Mouse (Mus musculus) thymus, postnatal 14 days (tissue): ENCODE data around the gene Cpm.
"Not testable (repeated sequence)": the region's sequence is repeated elsewhere in the genome, so short reads cannot be mapped to it uniquely, and the experiment has no call there.

ENCODE experiments used
- DNase-seq: peaks from one replicate; pipeline ENCODE4 v3.0.0; 2021

The Cpm gene

DNA sequence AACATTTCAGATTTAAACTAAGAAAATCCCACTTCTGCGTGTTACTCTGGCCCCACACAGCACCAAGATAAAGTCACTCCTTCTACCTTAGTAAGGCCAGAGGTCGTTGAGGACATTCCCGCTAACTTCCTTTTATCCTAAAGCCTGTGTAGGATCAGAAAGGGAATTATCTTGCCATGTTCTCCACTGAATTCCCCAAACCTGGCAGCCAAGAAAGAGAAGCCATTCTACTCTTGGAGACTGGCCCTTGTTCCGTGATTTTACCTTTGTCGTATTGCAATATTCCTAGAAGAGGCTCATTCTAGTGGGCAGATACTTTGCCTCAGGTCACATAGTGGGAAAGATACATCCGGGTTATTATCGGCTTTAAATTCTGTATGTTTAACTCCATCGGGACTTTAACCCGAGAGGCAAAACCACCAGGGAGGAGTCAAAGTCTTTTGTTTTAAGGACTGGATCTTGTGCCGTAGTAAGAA is 21.5 kb upstream of the Cpm start:
- DNase-seq, result no peak

- DNase-seq, result no peak
Observed at GRCm38 (mm10) chr10:117608487-117608886, 20.8 kb upstream of the Cpm start.

DNA sequence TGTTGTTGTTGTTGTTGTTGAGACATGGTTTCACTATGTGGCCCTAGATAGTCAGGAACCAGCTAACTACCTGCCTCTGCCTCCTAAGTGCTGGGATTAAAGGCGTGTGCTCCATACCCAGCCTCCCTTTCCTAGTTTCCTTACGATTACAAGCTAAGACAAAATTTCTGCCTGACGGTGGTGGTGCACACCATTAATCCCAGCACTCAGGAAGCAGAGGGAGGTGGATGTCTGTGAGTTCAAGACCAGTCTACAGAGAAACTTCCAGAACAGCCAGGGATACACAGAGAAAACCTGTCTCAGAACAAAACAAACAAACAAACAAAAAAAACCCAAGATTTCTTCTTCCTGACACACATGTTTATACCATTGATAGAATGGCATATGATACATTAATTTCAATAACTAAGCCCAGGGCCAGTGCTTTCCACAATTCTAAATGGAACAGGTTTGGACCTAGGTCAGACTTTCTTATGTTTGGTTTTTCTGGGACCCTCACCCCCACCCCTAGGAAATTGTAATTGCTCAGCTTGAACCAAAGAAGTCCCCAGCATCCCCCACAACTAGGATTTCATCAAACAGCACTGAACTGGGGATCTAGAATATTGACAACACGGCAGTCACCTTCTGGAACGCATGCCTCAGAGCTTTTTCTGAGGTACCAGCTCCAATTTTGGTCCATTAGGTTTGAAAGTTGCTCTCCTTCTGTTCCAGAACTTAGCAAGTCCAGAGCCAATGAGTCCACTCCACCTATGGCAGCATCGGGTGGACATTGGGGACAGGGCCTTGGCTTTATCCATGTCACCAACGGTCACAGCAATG is 20.1 kb upstream of the Cpm start:
- DNase-seq, result no peak

GRCm38 (mm10) chr10:117609810-117610090 is 19.6 kb upstream of the Cpm start:
- no peak for DNase-seq

GRCm38 (mm10) chr10:117610160-117610764 is 19.0 kb upstream of the Cpm start:
- no peak for DNase-seq

- no peak for DNase-seq
Observed at GRCm38 (mm10) chr10:117610794-117611384, 18.4 kb upstream of the Cpm start.

DNA sequence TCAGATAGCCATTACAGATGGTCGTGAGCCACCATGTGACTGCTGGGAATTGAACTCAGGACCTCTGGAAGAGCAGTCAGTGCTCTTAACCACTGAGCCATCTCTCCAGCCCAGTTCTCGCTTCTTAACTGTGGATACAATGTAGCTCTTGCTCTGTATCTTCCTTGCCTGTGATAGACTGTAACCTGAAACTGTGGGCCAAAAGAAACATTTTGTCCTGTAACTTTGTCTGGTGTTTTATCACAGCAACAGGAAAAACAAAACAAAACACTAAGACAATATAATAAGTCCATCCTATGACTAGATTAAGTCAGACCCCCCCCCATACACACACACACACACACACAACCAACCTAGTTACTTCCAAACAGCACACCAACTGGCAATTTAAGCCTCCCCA is 17.8 kb upstream of the Cpm start:
- DNase-seq, result no peak

GRCm38 (mm10) chr10:117611976-117612375 is 17.3 kb upstream of the Cpm start:
- no peak for DNase-seq

GRCm38 (mm10) chr10:117612621-117613584 is 16.4 kb upstream of the Cpm start:
- DNase-seq, result no peak

GRCm38 (mm10) chr10:117613960-117614359 is 15.3 kb upstream of the Cpm start:
- DNase-seq, result no peak

GRCm38 (mm10) chr10:117614387-117614786 is 14.9 kb upstream of the Cpm start:
- DNase-seq, result no peak

- no peak for DNase-seq
Observed at GRCm38 (mm10) chr10:117615239-117615638, 14.1 kb upstream of the Cpm start.

DNA sequence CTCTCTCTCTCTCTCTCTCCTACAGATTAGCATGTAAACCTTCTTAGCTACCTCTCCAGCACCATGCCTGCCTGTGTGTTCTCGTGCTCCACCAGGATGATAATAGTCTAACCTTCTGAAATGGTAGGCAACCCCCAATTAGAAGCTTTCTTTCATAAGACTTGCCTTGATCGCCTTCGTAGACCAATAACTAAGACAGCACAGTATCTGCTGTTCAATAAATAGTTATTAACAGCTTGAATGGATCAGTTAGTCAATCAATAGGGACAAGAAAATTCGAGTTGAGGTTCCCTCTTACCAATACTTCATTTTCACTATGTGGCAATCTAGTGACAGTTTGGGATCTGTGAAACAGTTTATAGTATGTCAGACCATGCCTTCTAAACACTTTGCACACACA is 13.6 kb upstream of the Cpm start:
- DNase-seq, result no peak

- DNase-seq, result no peak
Observed at GRCm38 (mm10) chr10:117616191-117616680, 13.1 kb upstream of the Cpm start.

DNA sequence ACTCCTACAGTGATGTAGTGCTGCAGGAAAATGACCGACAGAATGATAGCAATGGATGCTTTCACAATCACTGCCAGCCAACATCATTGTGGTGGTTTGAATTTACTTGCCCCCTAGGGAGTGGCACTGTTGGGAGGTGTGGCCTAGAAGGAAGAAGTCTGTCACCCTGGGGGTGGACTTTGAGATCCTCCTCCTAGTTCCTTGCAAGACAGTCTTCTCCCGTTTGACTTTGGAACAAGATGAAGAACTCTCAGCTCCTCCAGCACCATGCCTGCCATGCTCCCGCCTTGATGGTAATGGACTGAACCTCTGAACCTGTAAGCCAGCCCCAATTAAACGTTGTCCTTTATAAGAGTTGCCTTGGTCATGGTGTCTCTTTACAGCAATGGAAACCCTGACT is 12.5 kb upstream of the Cpm start:
- DNase-seq, result not testable (repeated sequence)

DNA sequence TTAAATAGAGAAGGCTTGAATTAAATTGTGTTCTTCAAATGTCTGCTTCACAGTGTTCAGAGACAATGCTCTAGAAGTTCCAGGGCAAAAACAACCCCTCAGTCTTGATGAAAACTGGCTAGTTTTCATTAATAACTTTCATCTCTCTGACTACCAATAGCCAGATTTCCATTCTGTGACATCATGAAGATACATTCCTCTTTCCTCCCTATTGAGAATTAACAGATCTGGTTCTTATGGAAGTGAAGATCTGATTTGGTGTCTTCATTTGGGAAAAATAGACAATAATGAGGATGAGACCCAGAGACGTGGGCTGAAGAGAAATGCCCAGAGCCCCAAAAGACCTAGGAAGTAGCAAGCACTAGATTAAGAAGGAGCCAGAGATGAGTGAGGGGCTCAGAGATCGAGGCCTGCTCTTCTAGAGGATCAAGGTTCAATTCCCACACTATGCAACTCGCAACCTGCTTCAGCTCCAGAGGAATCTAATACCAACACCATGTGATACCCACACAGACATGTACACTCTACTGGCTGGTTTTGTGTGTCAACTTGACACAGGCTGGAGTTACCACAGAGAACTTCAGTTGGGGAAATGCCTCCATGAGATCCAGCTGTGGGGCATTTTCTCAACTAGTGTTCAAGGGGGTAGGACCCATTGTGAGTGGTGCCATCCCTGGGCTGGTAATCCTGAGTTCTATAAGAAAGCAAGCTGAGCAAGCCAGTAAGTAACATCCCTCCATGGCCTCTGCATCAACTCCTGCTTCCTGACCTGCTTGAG is 11.5 kb upstream of the Cpm start:
- DNase-seq, result no peak

DNA sequence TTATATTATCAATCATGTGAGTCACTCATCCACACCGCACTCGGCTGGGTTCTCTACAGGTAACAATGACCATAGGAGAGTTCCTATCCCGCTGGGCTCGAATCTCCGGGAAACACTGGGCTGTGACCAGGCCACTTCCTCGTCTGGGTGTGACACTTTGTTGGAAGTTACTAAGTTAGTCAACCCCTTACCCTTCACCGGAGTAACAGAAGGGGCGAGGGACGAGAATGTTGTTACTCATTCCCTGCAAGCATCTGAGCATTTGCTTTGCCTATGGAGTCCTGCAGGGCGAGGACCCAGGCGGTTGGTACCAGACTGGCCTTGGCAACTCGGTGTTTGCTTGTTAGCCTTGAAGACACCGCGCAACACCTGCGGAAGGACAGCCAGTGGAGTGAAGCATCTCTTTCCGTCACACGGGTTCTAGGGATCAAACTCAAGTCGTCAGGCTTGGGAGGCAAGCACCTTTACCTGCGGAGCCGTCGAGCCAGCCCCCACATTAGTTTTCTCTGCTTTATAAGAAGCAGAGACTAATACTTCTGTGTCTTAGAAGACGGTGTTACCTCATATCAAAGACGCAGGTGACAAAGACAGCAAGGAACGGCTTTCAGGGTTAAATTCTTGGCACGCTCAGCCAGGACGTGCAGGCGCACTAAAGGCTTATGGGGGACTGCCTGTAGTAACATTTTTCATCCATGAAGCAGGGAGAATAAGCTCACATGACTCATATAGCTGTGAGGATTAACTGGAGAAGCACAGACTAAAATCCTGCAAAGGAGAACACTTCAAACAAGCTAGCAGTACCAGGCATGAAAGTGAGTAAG is 10.0 kb upstream of the Cpm start:
- no peak for DNase-seq

- no peak for DNase-seq
Observed at GRCm38 (mm10) chr10:117619862-117620179, 9.5 kb upstream of the Cpm start.

- no peak for DNase-seq
Observed at GRCm38 (mm10) chr10:117620530-117620929, 8.8 kb upstream of the Cpm start.

GRCm38 (mm10) chr10:117620934-117621501 is 8.3 kb upstream of the Cpm start:
- DNase-seq, result no peak
